Mouse (Mus musculus) liver, embryonic 16.5 days (tissue): Measurements from ENCODE around the gene Ptpn14. TPM values are rescaled to one million over a fixed set of nuclear protein-coding genes. Genes with fewer than 3 reads are reported as not detected.

Source experiments
- ATAC-seq: fragments of 200-750 bp; cut with Nextera tagmentation; 2 replicates; pipeline ENCODE4 v1.8.0; 2017; ENCODE audit warnings: low read depth, mild to moderate bottlenecking, moderate number of reproducible peaks, moderate library complexity
- H3K27ac ChIP-seq: fragments of 300-500 bp; sonication (generic); 2 replicates; pipeline ENCODE4 v1.5.1; 2014; ENCODE audit warnings: mild to moderate bottlenecking, low read length
- H3K27me3 ChIP-seq: fragments of 300-500 bp; sonication (generic); 2 replicates; pipeline ENCODE4 v1.6.1; 2014; ENCODE audit warnings: low read depth, low read length, mixed read lengths; ENCODE audit not compliant: control insufficient read depth, insufficient read depth
- H3K36me3 ChIP-seq: fragments of 300-500 bp; sonication (generic); 2 replicates; pipeline ENCODE4 v1.6.1; 2014; ENCODE audit warnings: mild to moderate bottlenecking; ENCODE audit not compliant: control insufficient read depth, insufficient read depth
- H3K4me1 ChIP-seq: fragments of 300-500 bp; sonication (generic); 2 replicates; pipeline ENCODE4 v1.6.1; 2014; ENCODE audit warnings: low read depth, low read length, mixed read lengths; ENCODE audit not compliant: control insufficient read depth
- H3K4me2 ChIP-seq: fragments of 300-500 bp; sonication (generic); 2 replicates; pipeline ENCODE4 v1.6.1; 2014; ENCODE audit warnings: low read depth, low read length, mixed read lengths
- H3K4me3 ChIP-seq: fragments of 300-500 bp; sonication (generic); 2 replicates; pipeline ENCODE4 v1.5.1; 2014; ENCODE audit warnings: low read depth, mild to moderate bottlenecking, low read length
- H3K9ac ChIP-seq: fragments of 300-500 bp; sonication (generic); 2 replicates; pipeline ENCODE4 v1.6.1; 2014; ENCODE audit warnings: low read depth, low read length
- H3K9me3 ChIP-seq: fragments of 300-500 bp; sonication (generic); replicated peaks from 2 replicates; pipeline ENCODE4 v1.6.1; 2016; ENCODE audit warnings: low read length; ENCODE audit not compliant: control insufficient read depth
- WGBS: fragments of 180-500 bp; shearing (Covaris S2); extraction: QIAGEN DNeasy Blood & Tissue Kit; methylation state at CpG from one replicate; pipeline ENCODE4 v1.1.7; 2014; ENCODE audit not compliant: insufficient replicate concordance; 5-methylcytosine and 5-hydroxymethylcytosine counted together
- polyA plus RNA-seq: library from polyadenylated mRNA; unstranded; fragments of >200 nt; fragmentation: Nextera tagmentation; extraction: Ambion mirVana; gene quantifications from 2 replicates; pipeline ENCODE4 v1.2.1, GENCODE M21; 2015

Gene Ptpn14
- polyA plus RNA-seq, 1 experiment from 2014 or later = 0.38 TPM

GRCm38 (mm10) chr1:189772707-189773106 is 44.6 kb downstream of the Ptpn14 start:
- no peaks in the 10 kb centered on the region for H3K36me3 ChIP-seq
- no peak for ATAC-seq
- no peaks in the 10 kb centered on the region for H3K9me3 ChIP-seq
- H3K4me1 ChIP-seq = peaks cover 3% of the 10 kb centered on the region
- no peak overlapping the region for H3K4me2 ChIP-seq
- H3K27me3 ChIP-seq = no peaks in the 10 kb centered on the region
- no peak overlapping the region for H3K4me3 ChIP-seq
- WGBS = 43% methylated on average over 10 of the region's 10 CpGs
- H3K9ac ChIP-seq = no peak overlapping the region
- H3K27ac ChIP-seq = no peak overlapping the region

- Histone ChIP-seq H3K9ac (no peak overlapping the region), H3K4me3 (no peak overlapping the region), H3K36me3 (no peaks in the 10 kb centered on the region), H3K4me2 (no peak overlapping the region), H3K9me3 (no peaks in the 10 kb centered on the region), H3K27me3 (no peaks in the 10 kb centered on the region), H3K4me1 (peaks cover 8% of the 10 kb centered on the region), H3K27ac (no peak overlapping the region)
- 36% methylated on average over 1 of the region's 1 CpGs for WGBS
- no peak for ATAC-seq
Observed at GRCm38 (mm10) chr1:189774778-189775177, 46.7 kb downstream of the Ptpn14 start.

DNA sequence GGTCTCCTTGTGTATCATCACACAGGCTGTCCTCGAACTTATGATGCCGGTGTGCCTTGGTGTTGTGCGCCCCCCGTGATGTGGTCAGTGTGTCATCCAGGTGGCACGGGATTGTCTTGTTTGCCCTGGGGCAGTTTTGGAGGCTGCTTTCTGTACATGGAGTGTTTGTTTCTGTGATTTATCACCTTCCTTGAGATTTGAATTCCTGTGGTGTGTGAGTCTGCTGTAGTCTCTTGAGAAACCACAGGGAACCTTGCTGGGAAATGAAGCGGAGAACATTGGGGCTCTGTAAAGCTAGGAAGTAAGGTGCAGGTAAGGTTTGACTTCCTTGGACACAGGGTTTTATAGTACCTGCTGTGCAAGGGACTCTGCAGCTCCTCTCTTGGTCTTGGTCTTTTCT is 49.1 kb downstream of the Ptpn14 start:
- Histone ChIP-seq H3K4me1 (peaks cover 8% of the 10 kb centered on the region), H3K27me3 (no peaks in the 10 kb centered on the region), H3K27ac (no peak overlapping the region), H3K36me3 (no peaks in the 10 kb centered on the region), H3K4me2 (no peak overlapping the region), H3K9me3 (no peaks in the 10 kb centered on the region), H3K4me3 (no peak overlapping the region), H3K9ac (no peak overlapping the region)
- 73% methylated on average over 6 of the region's 6 CpGs for WGBS
- no peak for ATAC-seq

GRCm38 (mm10) chr1:189778343-189778742 is 50.3 kb downstream of the Ptpn14 start:
- no peaks in the 10 kb centered on the region for H3K9me3 ChIP-seq
- peaks cover 7% of the 10 kb centered on the region; the same call in 1 of the 2 replicates for H3K4me1 ChIP-seq
- H3K4me2 ChIP-seq = no peak overlapping the region
- no peak overlapping the region for H3K27ac ChIP-seq
- H3K27me3 ChIP-seq = no peaks in the 10 kb centered on the region
- H3K4me3 ChIP-seq = no peak overlapping the region
- H3K36me3 ChIP-seq = no peaks in the 10 kb centered on the region
- ATAC-seq = peak; percentile 63
- WGBS = 55% methylated on average over 5 of the region's 5 CpGs
- no peak overlapping the region for H3K9ac ChIP-seq

DNA sequence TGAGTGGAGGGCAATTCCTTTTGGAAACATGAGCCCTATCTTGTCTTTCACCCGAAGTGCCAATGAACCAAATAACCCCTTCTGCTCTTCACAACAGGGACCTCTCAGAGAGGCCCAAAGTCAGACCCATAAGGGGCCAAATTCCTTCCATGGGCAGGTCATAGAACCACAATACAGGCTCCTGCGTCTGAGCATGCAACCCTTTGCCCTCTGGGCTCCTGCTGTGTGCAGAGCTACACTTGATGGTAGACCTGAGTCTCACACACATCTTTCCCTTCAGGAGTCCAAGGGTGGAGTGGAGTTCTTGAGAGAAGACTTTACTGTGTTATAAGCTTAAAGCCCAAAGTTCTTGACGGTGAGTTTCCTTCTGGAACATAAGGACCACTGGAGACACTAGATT is 51.2 kb downstream of the Ptpn14 start:
- ATAC-seq = no peak
- Histone ChIP-seq H3K4me1 (peaks cover 7% of the 10 kb centered on the region; the same call in 1 of the 2 replicates), H3K4me2 (no peak overlapping the region), H3K4me3 (no peak overlapping the region), H3K36me3 (no peaks in the 10 kb centered on the region), H3K27ac (no peak overlapping the region), H3K9ac (no peak overlapping the region), H3K9me3 (no peaks in the 10 kb centered on the region), H3K27me3 (no peaks in the 10 kb centered on the region)
- WGBS = 52% methylated on average over 3 of the region's 3 CpGs

DNA sequence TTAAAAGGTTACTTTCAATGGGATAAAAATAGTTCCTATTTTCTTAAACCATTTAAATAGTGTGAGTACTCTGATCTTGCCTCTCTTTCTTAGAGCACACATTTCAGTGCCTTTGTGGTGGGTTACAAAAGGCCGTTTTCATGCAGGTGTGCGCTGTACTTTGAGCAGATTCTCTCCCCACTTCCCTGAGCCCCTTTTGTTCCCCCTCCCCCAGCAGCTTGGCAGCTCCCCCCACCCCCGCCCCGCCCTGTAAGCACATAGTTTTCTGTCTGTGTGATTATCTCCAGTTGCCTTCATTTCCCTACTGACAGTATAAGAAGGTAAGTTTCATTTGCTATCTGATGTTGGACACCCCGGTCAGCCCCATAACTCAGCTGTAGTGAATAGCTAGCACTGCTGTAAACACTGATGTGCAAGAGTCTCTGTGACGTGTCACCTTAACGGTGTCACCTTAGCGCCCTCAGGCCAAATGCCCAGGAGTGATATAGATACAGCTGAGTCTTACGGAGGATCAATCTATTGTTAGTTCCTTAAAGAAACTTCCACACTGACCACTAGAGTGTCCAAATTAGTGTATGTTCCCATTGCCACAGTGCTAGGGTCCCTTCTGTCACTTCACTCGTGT is 53.8 kb downstream of the Ptpn14 start:
- H3K4me3 ChIP-seq = no peak overlapping the region
- H3K9ac ChIP-seq = no peak overlapping the region
- no peaks in the 10 kb centered on the region for H3K36me3 ChIP-seq
- no peak for ATAC-seq
- no peak overlapping the region for H3K4me2 ChIP-seq
- no peaks in the 10 kb centered on the region for H3K27me3 ChIP-seq
- no peaks in the 10 kb centered on the region for H3K9me3 ChIP-seq
- no peak overlapping the region for H3K27ac ChIP-seq
- 35% methylated on average over 10 of the region's 10 CpGs for WGBS
- peaks cover 7% of the 10 kb centered on the region; the same call in 1 of the 2 replicates for H3K4me1 ChIP-seq

- no peaks in the 10 kb centered on the region for H3K27me3 ChIP-seq
- no peak for ATAC-seq
- no peak overlapping the region for H3K4me3 ChIP-seq
- no peaks in the 10 kb centered on the region for H3K36me3 ChIP-seq
- no peak overlapping the region for H3K4me2 ChIP-seq
- no peak overlapping the region for H3K27ac ChIP-seq
- H3K9ac ChIP-seq = no peak overlapping the region
- no peaks in the 10 kb centered on the region for H3K9me3 ChIP-seq
- H3K4me1 ChIP-seq = peaks cover 7% of the 10 kb centered on the region; the same call in 1 of the 2 replicates
- 61% methylated on average over 6 of the region's 6 CpGs for WGBS
Observed at GRCm38 (mm10) chr1:189782709-189783108, 54.6 kb downstream of the Ptpn14 start.

GRCm38 (mm10) chr1:189784503-189784902 is 56.4 kb downstream of the Ptpn14 start:
- Histone ChIP-seq H3K9me3 (no peaks in the 10 kb centered on the region), H3K36me3 (no peaks in the 10 kb centered on the region), H3K4me2 (no peak overlapping the region), H3K4me1 (peaks cover 2% of the 10 kb centered on the region; the same call in 1 of the 2 replicates), H3K27me3 (no peaks in the 10 kb centered on the region), H3K27ac (no peak overlapping the region), H3K9ac (no peak overlapping the region), H3K4me3 (no peak overlapping the region)
- no peak for ATAC-seq
- WGBS = 68% methylated on average over 7 of the region's 7 CpGs

DNA sequence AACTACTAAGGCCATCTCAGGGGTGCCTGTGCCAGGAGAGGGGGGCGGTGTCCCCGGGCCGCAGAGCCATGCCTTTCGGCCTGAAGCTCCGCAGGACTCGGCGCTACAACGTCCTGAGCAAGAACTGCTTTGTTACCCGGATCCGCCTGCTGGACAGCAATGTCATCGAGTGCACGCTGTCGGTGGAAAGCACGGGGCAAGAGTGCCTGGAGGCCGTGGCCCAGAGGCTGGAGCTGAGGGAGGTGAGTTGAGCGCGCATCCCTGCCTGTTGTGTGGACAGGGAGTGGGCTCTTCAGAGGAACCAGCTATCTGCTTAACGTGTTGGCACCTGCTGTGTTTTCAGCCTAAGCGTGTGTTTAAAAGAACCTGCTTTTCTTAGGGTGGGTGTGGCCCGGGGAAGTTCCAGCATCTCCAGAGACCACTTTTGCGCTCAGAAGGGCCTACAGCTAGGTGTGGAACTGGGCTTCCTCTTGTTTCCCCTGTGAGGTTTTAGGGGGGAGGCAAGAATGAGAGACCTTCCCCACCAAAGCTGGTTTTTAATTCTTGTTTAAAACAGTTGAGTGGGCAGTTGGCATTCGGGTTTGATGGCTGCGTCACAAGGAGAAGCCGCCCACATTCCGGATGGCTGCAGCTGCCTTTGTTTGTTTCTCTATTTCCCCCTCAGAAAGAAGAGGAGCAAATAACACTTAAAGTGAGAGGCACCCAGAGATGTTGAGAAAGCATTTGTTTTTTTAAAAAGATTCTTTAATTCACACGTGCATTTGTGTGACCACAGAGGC is 58.8 kb downstream of the Ptpn14 start:
- H3K4me3 ChIP-seq = no peak overlapping the region
- H3K9ac ChIP-seq = no peak overlapping the region
- no peaks in the 10 kb centered on the region for H3K36me3 ChIP-seq
- no peaks in the 10 kb centered on the region for H3K9me3 ChIP-seq
- WGBS = 80% methylated on average over 26 of the region's 26 CpGs
- H3K4me2 ChIP-seq = no peak overlapping the region
- no peak overlapping the region for H3K27ac ChIP-seq
- peaks cover 2% of the 10 kb centered on the region; the same call in 1 of the 2 replicates for H3K4me1 ChIP-seq
- H3K27me3 ChIP-seq = no peaks in the 10 kb centered on the region
- no peak for ATAC-seq
